Mouse (Mus musculus) CH12.LX (cell line): ENCODE results near the gene Alcam.

ENCODE experiments used
- BHLHE40 ChIP-seq: IDR thresholded peaks from 2 replicates; pipeline ENCODE4 v1.6.1; 2011; ENCODE audit warnings: mild to moderate bottlenecking, low read depth, low read length, improper control_type of control experiment
- CTCF ChIP-seq, 2 experiments: IDR thresholded peaks in 1 of 2; conservative IDR thresholded peaks in 1 of 2; 2 replicates each; pipeline ENCODE4 v1.5.1; 2011 to 2012; ENCODE audit warnings: low read depth in 2 of 2, low read length in 2 of 2, improper control_type of control experiment in 1 of 2, inconsistent platforms in 1 of 2, mild to moderate bottlenecking in 1 of 2, moderate library complexity in 1 of 2
- ELF1 ChIP-seq: IDR thresholded peaks from 2 replicates; pipeline ENCODE4 v1.6.1; 2014; ENCODE audit warnings: low read depth, mild to moderate bottlenecking, inconsistent platforms, low read length, improper control_type of control experiment
- PAX5 ChIP-seq: IDR thresholded peaks from 2 replicates; pipeline ENCODE4 v1.6.1; 2012; ENCODE audit warnings: low read length, inconsistent platforms, mixed read lengths
- POLR2A ChIP-seq: IDR thresholded peaks from 2 replicates; pipeline ENCODE4 v1.6.1; 2011; ENCODE audit warnings: low read depth, mild to moderate bottlenecking, improper control_type of control experiment, low read length
- POLR2AphosphoS2 ChIP-seq: IDR thresholded peaks from 2 replicates; pipeline ENCODE4 v1.6.1; 2011; ENCODE audit warnings: low read depth, low read length, improper control_type of control experiment
- RAD21 ChIP-seq: IDR thresholded peaks from 2 replicates; pipeline ENCODE4 v1.6.1; 2011; ENCODE audit warnings: low read depth, mild to moderate bottlenecking, low read length, improper control_type of control experiment, moderate library complexity
- USF1 ChIP-seq: IDR thresholded peaks from 2 replicates; pipeline ENCODE4 v1.6.1; 2014; ENCODE audit warnings: low read depth, mild to moderate bottlenecking, inconsistent platforms, low read length, improper control_type of control experiment

DNA sequence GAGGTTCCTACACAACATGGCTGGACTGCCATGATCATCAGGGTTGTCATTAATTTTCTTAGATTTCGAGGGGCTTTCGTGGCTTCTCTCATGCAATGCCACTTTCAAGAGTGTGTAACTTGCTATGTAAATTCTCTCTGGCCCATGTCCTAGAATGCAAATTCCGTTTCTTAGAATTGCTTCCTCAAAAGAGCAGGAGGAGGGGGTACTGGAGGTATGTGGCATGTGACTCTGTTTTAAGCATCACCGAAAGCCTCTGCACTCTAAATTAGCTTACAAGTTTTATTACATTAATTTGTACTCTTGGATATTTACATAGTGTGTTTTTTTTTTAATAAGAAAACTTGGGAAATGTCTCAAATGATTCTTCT lies 150.4 kb downstream of the Alcam start:
- no peak for TF ChIP-seq CTCF (conservative IDR thresholded peaks at IDR 0.05 in 1 of 2, IDR thresholded peaks at IDR 0.05 in 1 of 2; ENCODE audit: low read depth in 2 of 2, low read length in 2 of 2)
- TF ChIP-seq POLR2AphosphoS2, result no peak; the same call in 1 of the 2 replicates
- TF ChIP-seq POLR2A, result peak; percentile 27; the same call in 1 of the 2 replicates
- TF ChIP-seq RAD21, result no peak
- TF ChIP-seq USF1, result peak; percentile 64
- TF ChIP-seq BHLHE40, result peak; percentile 91
- peak; percentile 37; the same call in 1 of the 2 replicates for TF ChIP-seq ELF1
- no peak for TF ChIP-seq PAX5
